Mouse (Mus musculus) CH12.LX (cell line): ENCODE measurements around the gene Trpc7. TPM values are rescaled to one million over a fixed set of nuclear protein-coding genes. Genes with fewer than 3 reads are reported as not detected.

Experiments
- DNase-seq: peaks from one replicate; pipeline ENCODE4 v3.0.0-alpha.2; 2013; ENCODE audit errors: extremely low read depth
- H3K27ac ChIP-seq: 2 replicates; pipeline ENCODE4 v1.5.1; 2012; ENCODE audit warnings: low read depth, mild to moderate bottlenecking, control low read depth, moderate library complexity; ENCODE audit not compliant: insufficient read depth
- H3K27me3 ChIP-seq: replicated peaks from 2 replicates; pipeline ENCODE3; 2012; ENCODE audit warnings: inconsistent platforms
- H3K36me3 ChIP-seq, 2 experiments: replicated peaks in 1 of 2; 2 replicates each; pipeline versions ENCODE3 to v1.6.1; 2012; ENCODE audit warnings: inconsistent platforms in 1 of 2, low read length in 1 of 2, mild to moderate bottlenecking in 1 of 2, mixed read lengths in 1 of 2, moderate library complexity in 1 of 2; ENCODE audit not compliant: control insufficient read depth in 1 of 2, insufficient read depth in 1 of 2
- H3K4me1 ChIP-seq, 2 experiments: 2 replicates each; pipeline ENCODE4 v1.6.1; 2012; ENCODE audit warnings: inconsistent platforms in 1 of 2, moderate library complexity in 1 of 2; ENCODE audit not compliant: insufficient read depth in 2 of 2, control insufficient read depth in 1 of 2
- H3K4me2 ChIP-seq: 2 replicates; pipeline ENCODE4 v1.6.1; 2012; ENCODE audit warnings: low read depth, mild to moderate bottlenecking, control low read depth; ENCODE audit not compliant: poor library complexity, insufficient read depth, severe bottlenecking
- H3K4me3 ChIP-seq, 3 experiments: fragments of 150-350 bp in 1 of 3; sonication (generic) in 1 of 3; replicated peaks in 1 of 3; 2 replicates each; pipeline versions ENCODE3 to v1.5.1; 2011 to 2012; ENCODE audit warnings: low read depth in 2 of 3, low read length in 2 of 3, mild to moderate bottlenecking in 2 of 3, moderate library complexity in 2 of 3, control low read depth in 1 of 3, improper control_type of control experiment in 1 of 3, inconsistent platforms in 1 of 3, mixed read lengths in 1 of 3; ENCODE audit not compliant: poor library complexity in 1 of 3
- H3K79me2 ChIP-seq: replicated peaks from 2 replicates; pipeline ENCODE4 v1.6.1; 2012; ENCODE audit warnings: mild to moderate bottlenecking, moderate library complexity; ENCODE audit not compliant: control insufficient read depth, poor library complexity, insufficient read depth, severe bottlenecking; ENCODE audit errors: extremely low read depth
- H3K9ac ChIP-seq: 2 replicates; pipeline ENCODE4 v1.6.1; 2012; ENCODE audit warnings: low read depth, mild to moderate bottlenecking, control low read depth, moderate library complexity; ENCODE audit not compliant: insufficient read depth
- H3K9me3 ChIP-seq: replicated peaks from 2 replicates; pipeline ENCODE3; 2012; ENCODE audit warnings: low read length, inconsistent platforms, mixed read lengths
- CHD1 ChIP-seq: IDR thresholded peaks from 2 replicates; pipeline ENCODE4 v1.6.1; 2012; ENCODE audit warnings: low read depth, low read length, improper control_type of control experiment, inconsistent platforms
- CHD2 ChIP-seq: IDR thresholded peaks from 2 replicates; pipeline ENCODE4 v1.6.1; 2011; ENCODE audit warnings: low read length, improper control_type of control experiment
- CTCF ChIP-seq, 2 experiments: IDR thresholded peaks in 1 of 2; conservative IDR thresholded peaks in 1 of 2; 2 replicates each; pipeline ENCODE4 v1.5.1; 2011 to 2012; ENCODE audit warnings: low read depth in 2 of 2, low read length in 2 of 2, improper control_type of control experiment in 1 of 2, inconsistent platforms in 1 of 2, mild to moderate bottlenecking in 1 of 2, moderate library complexity in 1 of 2
- E2F4 ChIP-seq: IDR thresholded peaks from 2 replicates; pipeline ENCODE4 v1.6.1; 2011; ENCODE audit warnings: low read depth, low read length, improper control_type of control experiment; ENCODE audit not compliant: insufficient replicate concordance
- ELF1 ChIP-seq: IDR thresholded peaks from 2 replicates; pipeline ENCODE4 v1.6.1; 2014; ENCODE audit warnings: low read depth, mild to moderate bottlenecking, inconsistent platforms, low read length, improper control_type of control experiment
- EP300 ChIP-seq: IDR thresholded peaks from 2 replicates; pipeline ENCODE4 v1.6.1; 2011; ENCODE audit warnings: low read length, improper control_type of control experiment
- IRF4 ChIP-seq: IDR thresholded peaks from 2 replicates; pipeline ENCODE4 v1.6.1; 2014; ENCODE audit warnings: low read depth, mild to moderate bottlenecking, inconsistent platforms, low read length, improper control_type of control experiment
- JUND ChIP-seq: conservative IDR thresholded peaks from 2 replicates; pipeline ENCODE4 v1.6.1; 2011; ENCODE audit warnings: low read depth, low read length, improper control_type of control experiment
- KAT2A ChIP-seq: IDR thresholded peaks from 2 replicates; pipeline ENCODE4 v1.6.1; 2012; ENCODE audit warnings: low read length, improper control_type of control experiment, inconsistent platforms; ENCODE audit not compliant: insufficient replicate concordance
- MAX ChIP-seq: IDR thresholded peaks from 2 replicates; pipeline ENCODE4 v1.6.1; 2011; ENCODE audit warnings: low read length, improper control_type of control experiment
- MYC ChIP-seq: IDR thresholded peaks from 2 replicates; pipeline ENCODE4 v1.6.1; 2011; ENCODE audit warnings: low read depth, mild to moderate bottlenecking, improper control_type of control experiment, low read length
- POLR2A ChIP-seq: IDR thresholded peaks from 2 replicates; pipeline ENCODE4 v1.6.1; 2011; ENCODE audit warnings: low read depth, mild to moderate bottlenecking, improper control_type of control experiment, low read length
- RAD21 ChIP-seq: IDR thresholded peaks from 2 replicates; pipeline ENCODE4 v1.6.1; 2011; ENCODE audit warnings: low read depth, mild to moderate bottlenecking, low read length, improper control_type of control experiment, moderate library complexity
- RCOR1 ChIP-seq: conservative IDR thresholded peaks from 2 replicates; pipeline ENCODE4 v1.6.1; 2012; ENCODE audit warnings: low read depth, mild to moderate bottlenecking, inconsistent platforms, low read length, improper control_type of control experiment
- SIN3A ChIP-seq: IDR thresholded peaks from 2 replicates; pipeline ENCODE4 v1.6.1; 2012; ENCODE audit warnings: low read length, improper control_type of control experiment, inconsistent platforms
- USF2 ChIP-seq: conservative IDR thresholded peaks from 2 replicates; pipeline ENCODE4 v1.6.1; 2011; ENCODE audit warnings: low read depth, low read length, improper control_type of control experiment
- ZMIZ1 ChIP-seq: IDR thresholded peaks from 2 replicates; pipeline ENCODE4 v1.6.1; 2012; ENCODE audit warnings: low read depth, mild to moderate bottlenecking, inconsistent platforms, low read length, improper control_type of control experiment
- ZNF384 ChIP-seq: IDR thresholded peaks from 2 replicates; pipeline ENCODE4 v1.6.1; 2012; ENCODE audit warnings: low read depth, low read length, improper control_type of control experiment, inconsistent platforms
- dilution Hi-C: fragments of 300-500 bp; cut with MboI; formaldehyde crosslinking; loops from 2 replicates; pipeline ENCODE4 v1.14.3; 2020; ENCODE audit warnings: low sequenced_read_pairs; ENCODE audit not compliant: extremely low pct_unique_long_range_greater_than_20kb, extremely low pct_ligation_motif_present
- in situ Hi-C: fragments of 300-500 bp; cut with MboI; formaldehyde crosslinking; loops from 3 replicates; pipeline ENCODE4 v1.14.3; 2019; ENCODE audit warnings: low sequenced_read_pairs, low pct_ligation_motif_present, low pct_unique_long_range_greater_than_20kb, mixed read lengths
- polyA plus RNA-seq: library from polyadenylated mRNA; unstranded; fragments of >175 nt; gene quantifications from 2 replicates; pipeline ENCODE4 v1.2.1, GENCODE M21; 2012; ENCODE audit warnings: low read depth; ENCODE audit not compliant: insufficient read length
- total RNA-seq, 2 experiments: library from RNA; depleted of rRNA; stranded (reverse); fragments of 300-350 nt in 1 of 2; fragments of >200 nt in 1 of 2; gene quantifications; 2 replicates each; pipeline ENCODE4 v1.2.3; 2012 to 2014

The Trpc7 gene
- not detected in 2 replicates for total RNA-seq (2012; rRNA removed)
- total RNA-seq (2014; rRNA removed), result not detected in 2 replicates
- polyA plus RNA-seq, result not detected in 2 replicates

DNA sequence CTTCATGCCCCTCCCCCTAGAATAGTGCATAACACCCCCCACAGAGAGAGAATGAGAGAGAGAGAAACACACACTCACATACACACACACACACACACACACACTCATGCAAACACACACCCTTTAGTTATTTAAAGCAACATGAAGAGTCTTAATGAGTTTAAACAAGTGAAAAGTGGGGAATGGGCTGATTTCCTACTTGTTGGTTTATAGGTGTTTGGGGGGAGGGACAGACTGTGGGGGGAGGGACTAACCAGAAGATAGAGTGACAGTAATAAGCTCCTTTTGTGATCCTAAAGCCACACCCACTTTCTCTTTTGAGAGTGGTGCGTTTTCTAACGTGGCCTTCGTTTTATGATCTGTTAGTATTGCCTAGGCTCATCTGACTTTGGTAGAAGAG, at the start of gene Trpc7:
TSS of gene Trpc7 (minus strand) at position 101 of the 400 bp plus-strand sequence.
- Histone ChIP-seq H3K36me3 (no peaks in the 10 kb centered on the region), H3K4me2 (no peak within 1 kb of the TSS), H3K79me2 (no peaks in the 10 kb centered on the region), H3K9me3 (peaks cover 61% of the 10 kb centered on the region), H3K9ac (no peak within 1 kb of the TSS), H3K4me3 (no peak within 1 kb of the TSS), H3K27ac (no peak within 1 kb of the TSS), H3K4me1 (no peaks in the 10 kb centered on the region), H3K27me3 (no peaks in the 10 kb centered on the region)
- DNase-seq, result no peak
- dilution Hi-C loops (no loop called here), in situ Hi-C loops (no loop called here)
- TF ChIP-seq USF2, result no peak

DNA sequence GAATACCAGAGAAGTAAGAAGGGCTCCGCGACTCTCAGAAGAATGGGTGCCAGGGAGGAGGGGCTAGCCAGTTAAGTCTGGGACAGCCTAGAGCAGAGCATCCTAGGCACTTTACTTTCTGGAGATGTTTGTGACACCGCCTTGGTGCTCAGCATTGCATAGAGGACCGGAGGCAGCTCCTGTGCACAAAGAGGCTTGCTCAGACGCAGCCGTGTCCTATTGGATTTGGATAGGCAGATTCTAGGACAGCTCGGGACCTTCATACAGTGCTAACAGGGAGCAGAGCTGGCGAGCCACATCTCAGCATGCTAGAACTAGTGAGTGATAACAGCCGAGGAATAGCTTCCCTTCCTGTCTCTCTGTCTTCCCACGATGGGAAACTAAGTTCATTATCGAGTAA, 43.5 kb upstream of the Trpc7 start:
- TF ChIP-seq MAX (no peak), KAT2A (no peak), E2F4 (no peak), JUND (no peak), USF2 (no peak), CHD2 (no peak), IRF4 (no peak), ELF1 (no peak), ZNF384 (no peak), POLR2A (no peak), CHD1 (no peak), RAD21 (no peak), MYC (no peak), RCOR1 (no peak), EP300 (no peak), SIN3A (no peak), ZMIZ1 (no peak), CTCF (conservative IDR thresholded peaks at IDR 0.05 in 1 of 2, IDR thresholded peaks at IDR 0.05 in 1 of 2; ENCODE audit: low read depth in 2 of 2, low read length in 2 of 2) (no peak)
- Histone ChIP-seq H3K27me3 (no peaks in the 10 kb centered on the region), H3K4me2 (no peak overlapping the region), H3K79me2 (no peaks in the 10 kb centered on the region), H3K4me3 (no peak overlapping the region), H3K4me1 (no peaks in the 10 kb centered on the region), H3K9me3 (peaks cover 84% of the 10 kb centered on the region), H3K9ac (no peak overlapping the region), H3K27ac (no peak overlapping the region), H3K36me3 (no peaks in the 10 kb centered on the region)
- in situ Hi-C loops, result no loop called here
- DNase-seq, result no peak
- dilution Hi-C loops, result no loop called here
